Mouse (Mus musculus) CH12.LX (cell line): ENCODE results near the gene Nktr. TPM values are rescaled to one million over a fixed set of nuclear protein-coding genes. Genes with fewer than 3 reads are reported as not detected.
A peak's percentile ranks its signal among the peaks of the same experiment; 100 is the strongest.

ENCODE experiments used
- DNase-seq: peaks from one replicate; pipeline ENCODE4 v3.0.0-alpha.2; 2013; ENCODE audit errors: extremely low read depth
- H3K27ac ChIP-seq: 2 replicates; pipeline ENCODE4 v1.5.1; 2012; ENCODE audit warnings: low read depth, mild to moderate bottlenecking, control low read depth, moderate library complexity; ENCODE audit not compliant: insufficient read depth
- H3K27me3 ChIP-seq: replicated peaks from 2 replicates; pipeline ENCODE3; 2012; ENCODE audit warnings: inconsistent platforms
- H3K36me3 ChIP-seq, 2 experiments: replicated peaks in 1 of 2; 2 replicates each; pipeline versions ENCODE3 to v1.6.1; 2012; ENCODE audit warnings: inconsistent platforms in 1 of 2, low read length in 1 of 2, mild to moderate bottlenecking in 1 of 2, mixed read lengths in 1 of 2, moderate library complexity in 1 of 2; ENCODE audit not compliant: control insufficient read depth in 1 of 2, insufficient read depth in 1 of 2
- H3K4me1 ChIP-seq, 2 experiments: 2 replicates each; pipeline ENCODE4 v1.6.1; 2012; ENCODE audit warnings: inconsistent platforms in 1 of 2, moderate library complexity in 1 of 2; ENCODE audit not compliant: insufficient read depth in 2 of 2, control insufficient read depth in 1 of 2
- H3K4me2 ChIP-seq: 2 replicates; pipeline ENCODE4 v1.6.1; 2012; ENCODE audit warnings: low read depth, mild to moderate bottlenecking, control low read depth; ENCODE audit not compliant: poor library complexity, insufficient read depth, severe bottlenecking
- H3K4me3 ChIP-seq, 3 experiments: fragments of 150-350 bp in 1 of 3; sonication (generic) in 1 of 3; replicated peaks in 1 of 3; 2 replicates each; pipeline versions ENCODE3 to v1.5.1; 2011 to 2012; ENCODE audit warnings: low read depth in 2 of 3, low read length in 2 of 3, mild to moderate bottlenecking in 2 of 3, moderate library complexity in 2 of 3, control low read depth in 1 of 3, improper control_type of control experiment in 1 of 3, inconsistent platforms in 1 of 3, mixed read lengths in 1 of 3; ENCODE audit not compliant: poor library complexity in 1 of 3
- H3K79me2 ChIP-seq: replicated peaks from 2 replicates; pipeline ENCODE4 v1.6.1; 2012; ENCODE audit warnings: mild to moderate bottlenecking, moderate library complexity; ENCODE audit not compliant: control insufficient read depth, poor library complexity, insufficient read depth, severe bottlenecking; ENCODE audit errors: extremely low read depth
- H3K9ac ChIP-seq: 2 replicates; pipeline ENCODE4 v1.6.1; 2012; ENCODE audit warnings: low read depth, mild to moderate bottlenecking, control low read depth, moderate library complexity; ENCODE audit not compliant: insufficient read depth
- H3K9me3 ChIP-seq: replicated peaks from 2 replicates; pipeline ENCODE3; 2012; ENCODE audit warnings: low read length, inconsistent platforms, mixed read lengths
- BHLHE40 ChIP-seq: IDR thresholded peaks from 2 replicates; pipeline ENCODE4 v1.6.1; 2011; ENCODE audit warnings: mild to moderate bottlenecking, low read depth, low read length, improper control_type of control experiment
- ELF1 ChIP-seq: IDR thresholded peaks from 2 replicates; pipeline ENCODE4 v1.6.1; 2014; ENCODE audit warnings: low read depth, mild to moderate bottlenecking, inconsistent platforms, low read length, improper control_type of control experiment
- EP300 ChIP-seq: IDR thresholded peaks from 2 replicates; pipeline ENCODE4 v1.6.1; 2011; ENCODE audit warnings: low read length, improper control_type of control experiment
- HCFC1 ChIP-seq: IDR thresholded peaks from 2 replicates; pipeline ENCODE4 v1.6.1; 2012; ENCODE audit warnings: low read depth, mild to moderate bottlenecking, inconsistent platforms, low read length, improper control_type of control experiment
- JUN ChIP-seq: IDR thresholded peaks from 2 replicates; pipeline ENCODE4 v1.6.1; 2011; ENCODE audit warnings: low read depth, mild to moderate bottlenecking, low read length, improper control_type of control experiment, moderate library complexity; ENCODE audit not compliant: insufficient read depth
- JUND ChIP-seq: conservative IDR thresholded peaks from 2 replicates; pipeline ENCODE4 v1.6.1; 2011; ENCODE audit warnings: low read depth, low read length, improper control_type of control experiment
- MAZ ChIP-seq: IDR thresholded peaks from 2 replicates; pipeline ENCODE4 v1.6.1; 2012; ENCODE audit warnings: low read depth, mild to moderate bottlenecking, inconsistent platforms, low read length, improper control_type of control experiment, moderate library complexity
- NRF1 ChIP-seq: IDR thresholded peaks from 2 replicates; pipeline ENCODE4 v1.6.1; 2014; ENCODE audit warnings: low read depth, mild to moderate bottlenecking, inconsistent platforms, low read length, improper control_type of control experiment, moderate library complexity
- PAX5 ChIP-seq: IDR thresholded peaks from 2 replicates; pipeline ENCODE4 v1.6.1; 2012; ENCODE audit warnings: low read length, inconsistent platforms, mixed read lengths
- RAD21 ChIP-seq: IDR thresholded peaks from 2 replicates; pipeline ENCODE4 v1.6.1; 2011; ENCODE audit warnings: low read depth, mild to moderate bottlenecking, low read length, improper control_type of control experiment, moderate library complexity
- TCF12 ChIP-seq: IDR thresholded peaks from 2 replicates; pipeline ENCODE4 v1.6.1; 2014; ENCODE audit warnings: low read depth, mild to moderate bottlenecking, inconsistent platforms, low read length, improper control_type of control experiment
- USF1 ChIP-seq: IDR thresholded peaks from 2 replicates; pipeline ENCODE4 v1.6.1; 2014; ENCODE audit warnings: low read depth, mild to moderate bottlenecking, inconsistent platforms, low read length, improper control_type of control experiment
- USF2 ChIP-seq: conservative IDR thresholded peaks from 2 replicates; pipeline ENCODE4 v1.6.1; 2011; ENCODE audit warnings: low read depth, low read length, improper control_type of control experiment
- dilution Hi-C: fragments of 300-500 bp; cut with MboI; formaldehyde crosslinking; loops from 2 replicates; pipeline ENCODE4 v1.14.3; 2020; ENCODE audit warnings: low sequenced_read_pairs; ENCODE audit not compliant: extremely low pct_unique_long_range_greater_than_20kb, extremely low pct_ligation_motif_present
- in situ Hi-C: fragments of 300-500 bp; cut with MboI; formaldehyde crosslinking; loops from 3 replicates; pipeline ENCODE4 v1.14.3; 2019; ENCODE audit warnings: low sequenced_read_pairs, low pct_ligation_motif_present, low pct_unique_long_range_greater_than_20kb, mixed read lengths
- polyA plus RNA-seq: library from polyadenylated mRNA; unstranded; fragments of >175 nt; gene quantifications from 2 replicates; pipeline ENCODE4 v1.2.1, GENCODE M21; 2012; ENCODE audit warnings: low read depth; ENCODE audit not compliant: insufficient read length
- total RNA-seq, 2 experiments: library from RNA; depleted of rRNA; stranded (reverse); fragments of 300-350 nt in 1 of 2; fragments of >200 nt in 1 of 2; gene quantifications; 2 replicates each; pipeline ENCODE4 v1.2.3; 2012 to 2014

Nktr gene
- total and polyA plus RNA-seq, 3 experiments: 31.0 to 65.0 (median 32.2) TPM

GRCm38 (mm10) chr9:121760271-121761090 is 41.5 kb downstream of the Nktr start:
- peaks cover 27% of the 10 kb centered on the region for H3K9me3 ChIP-seq
- no peak overlapping the region for H3K4me3 ChIP-seq
- H3K4me2 ChIP-seq: no peak overlapping the region
- H3K36me3 ChIP-seq: peaks cover 36 to 66% of the 10 kb centered on the region in 2 experiments
- H3K27me3 ChIP-seq: no peaks in the 10 kb centered on the region
- dilution Hi-C loops: no loop called here
- TF ChIP-seq TCF12 (peak; percentile 80), USF2 (no peak)
- no peak overlapping the region for H3K27ac ChIP-seq
- in situ Hi-C loops: no loop called here
- no peaks in the 10 kb centered on the region for H3K79me2 ChIP-seq
- H3K9ac ChIP-seq: no peak overlapping the region
- peaks cover 2 to 10% of the 10 kb centered on the region in 2 experiments; a peak in 2 of 4 replicates for H3K4me1 ChIP-seq
- no peak for DNase-seq

- Histone ChIP-seq H3K4me1 (peaks cover 2 to 10% of the 10 kb centered on the region in 2 experiments; a peak in 2 of 4 replicates), H3K4me3 (no peak overlapping the region), H3K36me3 (peaks cover 30 to 65% of the 10 kb centered on the region in 2 experiments), H3K9ac (no peak overlapping the region), H3K27me3 (no peaks in the 10 kb centered on the region), H3K79me2 (no peaks in the 10 kb centered on the region), H3K9me3 (peaks cover 27% of the 10 kb centered on the region), H3K27ac (no peak overlapping the region), H3K4me2 (no peak overlapping the region)
- TF ChIP-seq PAX5: no peak
- no peak for TF ChIP-seq ELF1
- no peak for TF ChIP-seq JUN
- dilution Hi-C loops: no loop called here
- in situ Hi-C loops: no loop called here
- DNase-seq: no peak
Measured at GRCm38 (mm10) chr9:121761091-121761665, 42.2 kb downstream of the Nktr start.

- H3K4me2 ChIP-seq: no peak overlapping the region
- H3K27ac ChIP-seq: no peak overlapping the region
- H3K79me2 ChIP-seq: no peaks in the 10 kb centered on the region
- TF ChIP-seq MAZ: no peak
- no peak for TF ChIP-seq JUND
- no peak for TF ChIP-seq EP300
- TF ChIP-seq NRF1: no peak
- no peak for TF ChIP-seq BHLHE40
- no peak for TF ChIP-seq RAD21
- TF ChIP-seq HCFC1: no peak
- TF ChIP-seq USF1: no peak
- TF ChIP-seq, all 38 proteins: peak for 0
- no peak for DNase-seq
- peaks cover 2 to 10% of the 10 kb centered on the region in 2 experiments; a peak in 2 of 4 replicates for H3K4me1 ChIP-seq
- H3K9ac ChIP-seq: no peak overlapping the region
- H3K4me3 ChIP-seq: no peak overlapping the region
- no peaks in the 10 kb centered on the region for H3K27me3 ChIP-seq
- H3K9me3 ChIP-seq: peaks cover 27% of the 10 kb centered on the region
- in situ Hi-C loops (no loop called here), dilution Hi-C loops (no loop called here)
- H3K36me3 ChIP-seq: peaks cover 27 to 63% of the 10 kb centered on the region in 2 experiments
Measured at GRCm38 (mm10) chr9:121761787-121762186, 42.8 kb downstream of the Nktr start.
